Mouse (Mus musculus) right cerebral cortex, adult 2 months (tissue): ENCODE results near the gene Henmt1.
A peak's percentile ranks its signal among the peaks of the same experiment; 100 is the strongest.

Source experiments
- DNase-seq, 2 experiments: peaks; one replicate each; pipeline ENCODE4 v3.0.0; 2021 to 2022; ENCODE audit warnings: low spot score in 2 of 2

The Henmt1 gene

DNA sequence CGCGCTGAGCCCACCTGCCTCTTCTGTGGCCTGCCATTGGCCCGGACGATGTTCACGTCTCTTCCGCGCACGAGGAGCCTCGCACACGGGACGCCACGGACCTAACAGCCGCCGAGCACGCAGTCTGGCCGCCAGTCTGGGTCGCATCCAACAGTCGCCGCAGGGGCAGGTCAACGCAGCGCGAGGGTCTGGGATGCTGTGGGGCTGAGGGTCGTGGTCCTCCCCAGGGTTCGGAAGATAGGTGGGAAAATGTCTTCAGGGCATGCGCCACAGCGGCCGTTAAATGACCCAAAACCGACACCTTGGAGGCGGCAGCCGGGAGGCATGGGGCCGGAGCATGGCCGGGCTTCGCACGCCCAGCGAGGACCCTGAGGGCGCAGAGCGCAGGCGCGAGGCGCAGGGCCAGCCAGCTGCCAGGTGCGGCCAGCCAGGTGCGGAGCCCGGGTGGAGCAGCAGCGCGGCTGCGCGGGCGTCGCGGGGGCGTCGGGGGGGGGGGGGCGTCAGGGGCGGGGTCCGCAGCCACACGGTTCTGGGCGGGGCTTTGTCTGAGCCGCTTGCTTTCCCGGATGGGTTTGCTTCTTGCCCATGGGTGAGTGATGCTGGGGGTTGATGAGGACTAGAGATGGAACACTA, 444 bp downstream of the Henmt1 start, which contains the start of gene Gm9857:
Gene Gm9857, minus strand, starts transcription at position 445 of the 633 bp plus-strand sequence.
- DNase-seq: no peak

GRCm38 (mm10) chr3:108940996-108941395, 1.3 kb downstream of the Henmt1 start:
- DNase-seq: no peak

DNA sequence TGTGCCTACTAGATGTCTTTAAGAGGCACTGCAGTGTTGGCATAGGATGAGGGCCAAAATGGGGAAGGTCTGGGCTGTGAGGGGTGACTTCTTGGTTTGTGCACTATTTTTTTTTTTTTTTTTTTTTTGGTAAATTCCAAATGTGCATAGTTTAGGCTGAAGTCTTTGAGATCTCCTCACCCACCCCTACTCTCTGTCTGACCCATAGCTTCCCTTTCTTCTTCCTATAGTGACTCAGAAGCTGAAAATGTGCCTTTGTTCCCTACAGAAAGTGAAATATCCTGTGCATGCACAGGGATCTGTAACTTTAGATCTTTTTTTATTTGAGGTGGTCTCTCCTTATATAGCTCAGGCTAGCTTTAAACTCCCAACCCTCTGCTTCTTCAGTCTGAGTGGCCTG, 18.3 kb downstream of the Henmt1 start:
- DNase-seq: no peak

DNA sequence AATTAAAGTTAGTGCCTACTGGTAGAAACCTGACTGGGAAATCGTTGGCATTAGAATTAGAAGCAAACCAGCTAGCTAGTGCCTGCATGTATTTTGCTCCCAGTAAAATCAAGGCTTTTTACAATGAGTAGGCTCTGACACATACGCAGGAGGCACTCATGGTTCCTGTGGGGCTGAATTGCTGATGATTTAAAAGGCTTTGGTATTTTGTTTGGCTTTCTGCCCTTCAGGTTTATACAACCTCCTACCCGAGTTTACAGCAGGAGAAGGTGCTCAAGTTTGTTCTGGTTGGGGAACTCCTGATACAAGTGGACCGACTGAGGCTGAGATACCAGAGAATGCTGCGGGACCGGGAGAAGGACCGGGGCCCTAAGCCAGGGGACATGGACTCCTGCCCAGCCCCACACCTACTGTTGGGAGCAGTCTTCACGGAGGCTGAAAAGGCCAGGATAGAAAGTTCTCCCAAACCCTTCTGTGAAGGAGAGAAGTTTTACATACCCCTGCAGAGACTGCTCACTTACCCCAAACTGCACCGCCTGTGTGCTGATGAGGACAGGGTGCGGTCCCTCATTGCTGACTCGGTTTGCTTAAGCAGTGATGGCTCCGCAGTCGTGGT, 20.1 kb downstream of the Henmt1 start:
- DNase-seq: no peak

DNA sequence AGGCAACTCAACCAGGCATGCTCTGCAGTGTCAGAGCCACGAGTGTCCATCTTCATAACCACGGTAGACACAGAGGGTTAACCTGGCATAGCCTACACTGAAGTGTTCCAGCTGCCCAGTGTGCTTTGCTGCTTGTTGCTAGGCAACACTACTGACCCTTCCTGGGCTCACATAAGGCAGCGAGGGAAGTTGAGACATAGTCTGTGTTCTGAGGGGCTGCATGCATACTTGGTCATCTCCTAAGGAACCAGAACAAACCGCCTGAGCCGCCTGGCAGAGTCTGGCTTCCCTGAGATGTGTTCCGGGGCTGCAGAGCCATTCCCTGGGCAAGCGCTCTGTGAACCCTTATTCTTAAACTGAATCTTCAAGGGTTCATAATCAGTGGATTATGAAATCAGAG, 21.6 kb downstream of the Henmt1 start:
- DNase-seq: no peak

DNA sequence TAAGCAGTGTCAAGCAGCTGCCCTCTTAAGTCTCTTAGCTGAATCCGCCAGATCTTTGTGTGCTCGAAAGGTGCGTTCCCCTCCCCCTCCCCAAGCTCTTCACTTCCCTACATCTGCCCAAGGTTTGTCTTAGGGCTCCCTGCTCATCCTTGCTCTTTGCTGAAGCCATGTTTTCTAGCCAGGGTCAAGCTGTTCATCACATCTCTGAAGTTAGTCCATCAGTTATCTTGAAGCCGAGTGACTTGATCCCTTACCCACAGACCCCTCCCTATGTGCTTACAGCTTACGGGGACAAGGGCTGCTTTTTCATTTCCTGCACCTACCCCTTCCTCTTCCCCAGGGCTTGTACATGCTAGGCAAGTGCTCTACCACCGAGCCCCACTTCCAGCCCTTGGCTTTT, 22.0 kb downstream of the Henmt1 start:
- DNase-seq: no peak

- no peak for DNase-seq
These were observed 23.6 kb downstream of the Henmt1 start for GRCm38 (mm10) chr3:108963278-108963677.

- DNase-seq: no peak
These were observed 24.1 kb downstream of the Henmt1 start for GRCm38 (mm10) chr3:108963776-108964175.

DNA sequence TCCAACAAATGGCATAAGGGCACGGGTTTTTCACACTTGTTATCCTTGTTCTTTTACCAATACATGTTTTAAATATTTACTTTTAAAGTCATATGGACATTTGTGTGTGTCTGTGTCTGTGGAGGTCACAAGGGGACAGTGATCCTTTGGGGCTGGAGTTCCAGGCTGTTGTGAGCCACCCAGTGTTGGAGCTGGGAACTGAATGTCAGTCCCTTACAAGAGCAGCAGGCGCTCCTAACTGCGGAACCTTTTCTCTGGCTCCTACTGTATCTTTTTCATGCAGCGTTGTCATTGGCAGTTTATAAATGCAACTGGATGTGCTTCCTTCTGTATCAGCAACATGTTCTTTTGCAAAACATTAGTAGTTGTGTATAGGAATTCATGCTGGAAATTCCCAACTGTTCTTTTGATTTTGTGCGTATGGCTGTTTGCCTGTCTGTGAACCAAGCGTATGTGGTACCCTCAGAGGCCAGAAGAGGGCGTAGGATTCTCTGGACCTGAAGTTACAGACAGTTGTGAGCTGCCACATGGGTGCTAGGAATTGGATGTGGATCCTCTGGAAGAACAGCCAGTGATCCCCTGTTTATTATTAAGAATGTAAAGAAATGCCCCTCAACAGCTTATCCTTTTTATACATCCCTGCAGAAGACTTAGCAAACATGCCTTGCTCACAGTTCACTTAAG, 24.8 kb downstream of the Henmt1 start:
- DNase-seq: no peak

GRCm38 (mm10) chr3:108966051-108966450, 26.4 kb downstream of the Henmt1 start:
- no peak for DNase-seq

DNA sequence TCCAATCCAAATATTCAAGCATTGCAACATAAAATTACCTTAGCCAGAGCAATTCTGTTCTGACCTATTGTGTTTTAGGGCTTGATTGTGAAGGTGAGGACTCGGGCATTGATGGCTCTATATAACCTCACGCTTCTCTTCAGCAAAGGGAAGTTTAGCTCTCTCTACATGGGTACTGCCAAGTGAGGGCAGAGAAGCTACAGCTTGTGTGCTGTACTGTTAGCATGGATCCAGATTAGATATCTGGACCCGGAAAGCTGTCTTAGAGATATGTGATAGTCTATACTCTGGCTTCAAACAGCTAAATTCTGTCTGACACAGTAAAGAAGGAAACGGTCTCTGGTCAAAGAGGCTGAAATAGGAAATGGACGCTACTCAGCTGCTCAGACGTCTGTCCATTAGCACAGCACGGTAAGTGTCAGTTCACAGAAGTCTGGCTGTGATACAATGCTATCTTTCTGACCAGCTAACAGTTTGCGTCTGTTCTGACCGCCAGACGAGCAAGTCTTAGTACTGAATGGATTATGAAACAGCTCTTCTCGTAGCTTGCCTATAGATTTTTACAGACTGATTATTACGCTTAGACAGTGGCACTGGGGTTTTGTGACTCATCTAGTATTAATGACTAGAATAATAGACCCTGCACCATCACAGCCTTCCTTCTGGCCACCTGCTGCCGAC, 34.4 kb downstream of the Henmt1 start:
- DNase-seq: no peak

- peak in 1 of 2 experiments; percentile 29 for DNase-seq
These were observed 35.3 kb downstream of the Henmt1 start for GRCm38 (mm10) chr3:108974920-108975485.

GRCm38 (mm10) chr3:108977340-108978030, 37.8 kb downstream of the Henmt1 start:
- DNase-seq: no peak

DNA sequence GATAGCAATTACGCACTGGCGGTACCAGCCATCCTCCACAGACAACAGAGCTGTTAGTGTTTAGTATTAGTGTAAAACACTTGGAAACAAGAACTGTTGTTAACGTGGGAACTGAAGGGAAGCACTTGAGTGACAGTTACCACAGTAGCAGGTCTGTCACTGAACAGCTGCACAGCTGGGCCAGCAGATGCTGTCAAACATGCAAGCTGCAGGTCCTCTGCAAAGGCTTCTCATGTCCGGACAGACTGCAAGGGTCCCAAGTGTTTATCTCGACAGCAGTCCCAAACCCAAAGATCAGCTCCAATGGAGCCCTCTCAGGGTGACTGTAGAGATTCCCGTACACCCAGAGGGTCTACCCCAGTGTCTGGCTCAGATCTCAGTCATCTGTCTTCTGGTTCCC, 42.3 kb downstream of the Henmt1 start:
- DNase-seq: no peak

GRCm38 (mm10) chr3:108983989-108984388, 44.3 kb downstream of the Henmt1 start:
- no peak for DNase-seq

DNA sequence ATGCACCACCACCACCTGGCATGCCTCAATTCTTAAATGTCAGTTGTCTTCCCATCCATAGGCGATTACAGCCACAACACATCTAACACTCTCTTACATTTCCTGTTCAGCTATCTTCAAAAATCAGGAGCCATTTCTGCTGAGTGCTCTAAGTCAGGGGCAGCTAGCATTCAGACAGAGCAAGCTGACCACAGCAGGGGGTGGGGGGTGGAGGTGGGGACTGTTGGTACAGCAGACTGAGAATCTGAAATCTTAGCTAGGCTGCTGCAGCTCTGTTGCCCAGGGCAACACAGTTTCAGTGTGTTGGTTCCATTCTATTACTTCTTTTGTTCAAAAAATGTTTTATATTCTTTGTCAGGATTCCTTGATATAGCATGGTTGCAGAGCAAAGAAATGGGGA, 46.9 kb downstream of the Henmt1 start:
- DNase-seq: no peak

DNA sequence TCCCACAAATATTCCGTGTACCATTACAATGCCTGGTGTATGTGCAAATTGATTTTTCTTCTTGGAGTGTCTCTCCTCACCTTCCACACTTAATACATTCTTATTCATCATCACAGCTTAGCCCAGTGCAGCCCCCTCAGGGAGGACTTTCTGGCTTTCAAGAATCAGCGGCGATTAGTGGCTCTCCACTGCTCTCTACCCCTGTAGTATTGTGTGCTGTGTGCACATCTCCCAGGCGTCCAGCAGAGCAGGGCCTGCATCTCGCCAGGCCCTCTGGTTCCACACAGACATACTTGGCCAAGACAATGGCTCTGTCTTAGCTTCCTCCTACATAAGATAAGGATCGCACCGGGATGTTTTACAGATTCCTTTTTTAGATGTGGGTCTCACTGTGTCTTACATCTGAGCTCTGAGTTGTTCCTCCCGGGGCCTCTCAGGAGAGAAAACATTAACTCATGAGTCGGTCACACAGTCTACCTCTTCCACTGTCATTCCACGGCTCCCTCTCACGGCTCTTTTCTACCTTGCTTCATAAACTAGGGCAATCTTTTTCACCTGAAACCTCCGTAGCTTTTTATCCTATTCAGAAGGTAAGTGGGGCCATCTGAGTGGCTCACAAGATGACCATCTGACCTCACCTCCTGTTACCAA, 47.5 kb downstream of the Henmt1 start:
- DNase-seq: no peak

- no peak for DNase-seq
These were observed 50.4 kb downstream of the Henmt1 start for GRCm38 (mm10) chr3:108989971-108990548.

DNA sequence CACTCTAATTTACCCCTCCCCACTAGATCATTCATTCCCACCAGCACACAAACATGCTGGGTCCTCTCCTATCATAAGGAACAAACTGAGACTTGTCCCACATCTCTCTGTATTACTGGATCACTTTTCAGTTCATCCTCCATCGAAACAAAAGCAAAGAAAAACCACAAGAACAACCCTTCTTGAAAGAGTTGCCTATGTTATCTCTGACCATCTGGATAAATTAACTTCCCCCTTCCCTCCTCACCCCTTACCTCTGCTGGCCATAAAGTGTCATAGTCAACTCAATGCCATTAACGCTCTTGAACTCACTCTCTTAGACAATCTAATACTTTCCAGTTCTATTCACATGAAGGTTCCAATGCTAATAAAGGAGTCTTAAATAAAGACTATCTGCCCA, 54.8 kb downstream of the Henmt1 start:
- no peak for DNase-seq

- DNase-seq: no peak
These were observed 55.7 kb downstream of the Henmt1 start for GRCm38 (mm10) chr3:108995379-108995778.

- DNase-seq: no peak
These were observed 57.6 kb downstream of the Henmt1 start for GRCm38 (mm10) chr3:108997284-108997683.
